Mouse (Mus musculus) olfactory bulb, adult 2 months (tissue): Measurements from ENCODE around the gene Rptor. TPM values are rescaled to one million over a fixed set of nuclear protein-coding genes. Genes with fewer than 3 reads are reported as not detected.

Source experiments
- H3K27ac ChIP-seq: fragments of 200-500 bp; 2 replicates; pipeline ENCODE4 v1.5.1; 2012; ENCODE audit warnings: low read depth, low read length; ENCODE audit not compliant: insufficient read depth
- H3K4me1 ChIP-seq: fragments of 200-500 bp; 2 replicates; pipeline ENCODE4 v1.6.1; 2012; ENCODE audit warnings: low read length; ENCODE audit not compliant: control insufficient read depth, insufficient read depth
- H3K4me3 ChIP-seq: fragments of 200-500 bp; 2 replicates; pipeline ENCODE4 v1.5.1; 2012; ENCODE audit warnings: mild to moderate bottlenecking, low read depth, low read length, moderate library complexity; ENCODE audit not compliant: insufficient read depth
- CTCF ChIP-seq: fragments of 200-500 bp; IDR thresholded peaks from 2 replicates; pipeline ENCODE4 v1.5.1; 2012; ENCODE audit warnings: low read depth, mild to moderate bottlenecking, low read length, moderate library complexity; ENCODE audit not compliant: insufficient read depth
- POLR2A ChIP-seq: fragments of 200-500 bp; IDR thresholded peaks from 2 replicates; pipeline ENCODE4 v1.6.1; 2012; ENCODE audit warnings: mild to moderate bottlenecking, low read depth, low read length, moderate library complexity; ENCODE audit not compliant: insufficient read depth
- WGBS: fragments of 180-500 bp; shearing (Covaris S2); methylation state at CpG from one replicate; pipeline ENCODE4 v1.1.7; 2018; 5-methylcytosine and 5-hydroxymethylcytosine counted together
- polyA plus RNA-seq: library from polyadenylated mRNA; stranded (reverse); fragments of >200 nt; gene quantifications from 2 replicates; pipeline ENCODE4 v1.2.4, GENCODE M21; 2012; ENCODE audit warnings: low replicate concordance; ENCODE audit not compliant: missing spikeins, insufficient read depth, insufficient read length

The Rptor gene
- polyA plus RNA-seq, 1 experiment, result 61.2 TPM

GRCm38 (mm10) chr11:119631222-119631870 is 28.6 kb downstream of the Rptor start:
- Histone ChIP-seq H3K4me3 (no peak overlapping the region), H3K27ac (no peak overlapping the region), H3K4me1 (peaks cover 5% of the 10 kb centered on the region; the same call in 1 of the 2 replicates)
- WGBS, result 82% methylated on average over 3 of the region's 3 CpGs
- no peak for TF ChIP-seq POLR2A
- no peak for TF ChIP-seq CTCF

- WGBS, result 95% methylated on average over 4 of the region's 4 CpGs
- H3K4me3 ChIP-seq, result no peak overlapping the region
- TF ChIP-seq CTCF, result no peak
- no peak for TF ChIP-seq POLR2A
- peaks cover 11% of the 10 kb centered on the region for H3K4me1 ChIP-seq
- no peak overlapping the region for H3K27ac ChIP-seq
Observed at GRCm38 (mm10) chr11:119636371-119636883, 33.7 kb downstream of the Rptor start.

GRCm38 (mm10) chr11:119637519-119637918 is 34.8 kb downstream of the Rptor start:
- no peak overlapping the region for H3K4me3 ChIP-seq
- TF ChIP-seq POLR2A (no peak), CTCF (no peak)
- H3K4me1 ChIP-seq, result peaks cover 13% of the 10 kb centered on the region
- no peak overlapping the region for H3K27ac ChIP-seq
- WGBS, result 90% methylated on average over 6 of the region's 6 CpGs

GRCm38 (mm10) chr11:119640491-119640890 is 37.8 kb downstream of the Rptor start:
- no peak for TF ChIP-seq CTCF
- Histone ChIP-seq H3K4me1 (peaks cover 16% of the 10 kb centered on the region), H3K27ac (no peak overlapping the region), H3K4me3 (no peak overlapping the region)
- 74% methylated on average over 9 of the region's 9 CpGs for WGBS

GRCm38 (mm10) chr11:119641831-119642381 is 39.2 kb downstream of the Rptor start:
- Histone ChIP-seq H3K4me3 (no peak overlapping the region), H3K27ac (no peak overlapping the region), H3K4me1 (peaks cover 16% of the 10 kb centered on the region)
- no peak for TF ChIP-seq CTCF
- WGBS, result 84% methylated on average over 9 of the region's 9 CpGs

- WGBS, result 84% methylated on average over 7 of the region's 7 CpGs
- no peak overlapping the region for H3K27ac ChIP-seq
- H3K4me3 ChIP-seq, result no peak overlapping the region
- no peak for TF ChIP-seq POLR2A
- TF ChIP-seq CTCF, result no peak
- H3K4me1 ChIP-seq, result peaks cover 16% of the 10 kb centered on the region
Observed at GRCm38 (mm10) chr11:119643347-119643746, 40.6 kb downstream of the Rptor start.

GRCm38 (mm10) chr11:119644140-119644539 is 41.4 kb downstream of the Rptor start:
- peaks cover 11% of the 10 kb centered on the region for H3K4me1 ChIP-seq
- H3K4me3 ChIP-seq, result no peak overlapping the region
- H3K27ac ChIP-seq, result no peak overlapping the region
- 90% methylated on average over 7 of the region's 7 CpGs for WGBS
- TF ChIP-seq CTCF (no peak), POLR2A (no peak)

GRCm38 (mm10) chr11:119644612-119645379 is 42.1 kb downstream of the Rptor start:
- H3K27ac ChIP-seq, result no peak overlapping the region
- peaks cover 11% of the 10 kb centered on the region for H3K4me1 ChIP-seq
- WGBS, result 63% methylated on average over 14 of the region's 14 CpGs
- no peak overlapping the region for H3K4me3 ChIP-seq
- TF ChIP-seq CTCF (no peak), POLR2A (no peak)

- TF ChIP-seq POLR2A (no peak), CTCF (no peak)
- Histone ChIP-seq H3K27ac (no peak overlapping the region), H3K4me3 (no peak overlapping the region), H3K4me1 (peaks cover 6% of the 10 kb centered on the region)
Observed at GRCm38 (mm10) chr11:119650456-119650855, 47.8 kb downstream of the Rptor start.
